Mouse (Mus musculus) midbrain, postnatal 0 days (tissue): Measurements from ENCODE around the gene Vps26a. TPM values are rescaled to one million over a fixed set of nuclear protein-coding genes. Genes with fewer than 3 reads are reported as not detected.

Experiments used
- ATAC-seq: fragments of 200-750 bp; cut with Nextera tagmentation; 2 replicates; pipeline ENCODE4 v1.8.0; 2017; ENCODE audit warnings: moderate number of reproducible peaks, mild to moderate bottlenecking, moderate TSS enrichment, moderate library complexity; ENCODE audit not compliant: low FRiP score
- DNase-seq: peaks from one replicate; pipeline ENCODE4 v3.0.0-alpha.2; 2015; ENCODE audit warnings: low spot score
- H3K27ac ChIP-seq: fragments of 300-500 bp; sonication (generic); 2 replicates; pipeline ENCODE4 v1.5.1; 2014; ENCODE audit warnings: low read depth, mild to moderate bottlenecking, low read length, mixed read lengths
- H3K27me3 ChIP-seq: fragments of 300-500 bp; sonication (generic); 2 replicates; pipeline ENCODE4 v1.6.1; 2014; ENCODE audit warnings: low read length, control low read depth, mixed read lengths; ENCODE audit not compliant: insufficient read depth
- H3K36me3 ChIP-seq: fragments of 300-500 bp; sonication (generic); 2 replicates; pipeline ENCODE4 v1.6.1; 2014; ENCODE audit warnings: low read length, control low read depth, mixed read lengths; ENCODE audit not compliant: insufficient read depth
- H3K4me1 ChIP-seq: fragments of 300-500 bp; sonication (generic); 2 replicates; pipeline ENCODE4 v1.6.1; 2014; ENCODE audit warnings: mild to moderate bottlenecking, control low read depth, antibody characterized with exemption, low read length, mixed read lengths; ENCODE audit not compliant: insufficient read depth
- H3K4me2 ChIP-seq: fragments of 300-500 bp; sonication (generic); 2 replicates; pipeline ENCODE4 v1.6.1; 2014; ENCODE audit warnings: low read depth, mild to moderate bottlenecking, low read length, mixed read lengths; ENCODE audit not compliant: poor library complexity, severe bottlenecking
- H3K4me3 ChIP-seq: fragments of 300-500 bp; sonication (generic); 2 replicates; pipeline ENCODE4 v1.5.1; 2014; ENCODE audit warnings: low read depth, mild to moderate bottlenecking, low read length, moderate library complexity
- H3K9ac ChIP-seq: fragments of 300-500 bp; sonication (generic); replicated peaks from 2 replicates; pipeline ENCODE4 v1.6.1; 2014; ENCODE audit warnings: mild to moderate bottlenecking, low read length, moderate library complexity, mixed read lengths; ENCODE audit not compliant: poor library complexity, severe bottlenecking
- H3K9me3 ChIP-seq: fragments of 300-500 bp; sonication (generic); 2 replicates; pipeline ENCODE4 v1.6.1; 2016; ENCODE audit warnings: low read length, control low read depth
- CTCF ChIP-seq: IDR thresholded peaks from 2 replicates; pipeline ENCODE4 v1.5.1; 2016; ENCODE audit warnings: antibody characterized with exemption, mild to moderate bottlenecking
- WGBS: fragments of 180-500 bp; shearing (Covaris S2); extraction: QIAGEN DNeasy Blood & Tissue Kit; methylation state at CpG from one replicate; pipeline ENCODE4 v1.1.7; 2014; 5-methylcytosine and 5-hydroxymethylcytosine counted together
- polyA plus RNA-seq: library from polyadenylated mRNA; unstranded; fragments of >200 nt; fragmentation: Nextera tagmentation; extraction: Ambion mirVana; gene quantifications from 2 replicates; pipeline ENCODE4 v1.2.1, GENCODE M21; 2015
- total RNA-seq: library from RNA; depleted of rRNA; stranded (reverse); fragments of >200 nt; gene quantifications from 2 replicates; pipeline ENCODE4 v1.2.3, GENCODE M21; 2014

Vps26a gene
- total and polyA plus RNA-seq, 2 experiments from 2014 or later: 28.6 to 41.8 TPM

GRCm38 (mm10) chr10:62508459-62508858, 21.9 kb upstream of the Vps26a start:
- no peak for TF ChIP-seq CTCF

GRCm38 (mm10) chr10:62507591-62508308, 21.1 kb upstream of the Vps26a start:
- Histone ChIP-seq H3K9ac (no peak overlapping the region), H3K4me1 (no peaks in the 10 kb centered on the region)

More at GRCm38 (mm10) chr10:62508459-62508858, 21.9 kb upstream of the Vps26a start:
- Histone ChIP-seq H3K4me2 (peak overlapping the region; percentile 47), H3K9ac (peak overlapping the region; percentile 39; the same call in 1 of the 2 replicates), H3K9me3 (no peaks in the 10 kb centered on the region), H3K27me3 (no peaks in the 10 kb centered on the region), H3K36me3 (no peaks in the 10 kb centered on the region), H3K4me1 (no peaks in the 10 kb centered on the region), H3K4me3 (peak overlapping the region; percentile 12; the same call in 1 of the 2 replicates), H3K27ac (no peak overlapping the region)
- ATAC-seq (no peak), DNase-seq (no peak)
- 9% methylated on average over 11 of the region's 11 CpGs for WGBS

GRCm38 (mm10) chr10:62507071-62507470, 20.5 kb upstream of the Vps26a start:
- no peak for TF ChIP-seq CTCF
- Histone ChIP-seq H3K27ac (no peak overlapping the region), H3K9me3 (no peaks in the 10 kb centered on the region), H3K36me3 (no peaks in the 10 kb centered on the region), H3K4me2 (no peak overlapping the region), H3K9ac (no peak overlapping the region), H3K27me3 (no peaks in the 10 kb centered on the region), H3K4me3 (no peak overlapping the region), H3K4me1 (no peaks in the 10 kb centered on the region)
- DNase-seq (no peak), ATAC-seq (no peak)
- 81% methylated on average over 4 of the region's 4 CpGs for WGBS

More at GRCm38 (mm10) chr10:62507591-62508308, 21.1 kb upstream of the Vps26a start:
- Histone ChIP-seq H3K9me3 (no peaks in the 10 kb centered on the region), H3K4me2 (peak overlapping the region; percentile 47), H3K4me3 (peak overlapping the region; percentile 12; the same call in 1 of the 2 replicates), H3K27me3 (no peaks in the 10 kb centered on the region), H3K36me3 (no peaks in the 10 kb centered on the region), H3K27ac (no peak overlapping the region)
- TF ChIP-seq CTCF: no peak
- WGBS: 16% methylated on average over 18 of the region's 18 CpGs
- DNase-seq (no peak), ATAC-seq (no peak)

- ATAC-seq: no peak
- Histone ChIP-seq H3K4me1 (no peaks in the 10 kb centered on the region), H3K9ac (no peak overlapping the region), H3K27me3 (no peaks in the 10 kb centered on the region), H3K9me3 (no peaks in the 10 kb centered on the region), H3K27ac (no peak overlapping the region), H3K36me3 (no peaks in the 10 kb centered on the region), H3K4me3 (no peak overlapping the region), H3K4me2 (no peak overlapping the region)
- 89% methylated on average over 17 of the region's 17 CpGs for WGBS
- no peak for TF ChIP-seq CTCF
- no peak for DNase-seq
Observed at GRCm38 (mm10) chr10:62506019-62506556, 19.5 kb upstream of the Vps26a start.

- no peak overlapping the region for H3K4me2 ChIP-seq
- no peaks in the 10 kb centered on the region for H3K4me1 ChIP-seq
- DNase-seq (no peak), ATAC-seq (no peak)
- H3K36me3 ChIP-seq: no peaks in the 10 kb centered on the region
- no peak for TF ChIP-seq CTCF
- H3K27ac ChIP-seq: no peak overlapping the region
- WGBS: 76% methylated on average over 9 of the region's 9 CpGs
- H3K27me3 ChIP-seq: no peaks in the 10 kb centered on the region
- H3K4me3 ChIP-seq: no peak overlapping the region
- no peaks in the 10 kb centered on the region for H3K9me3 ChIP-seq
- H3K9ac ChIP-seq: no peak overlapping the region
Observed at GRCm38 (mm10) chr10:62505224-62505983, 18.8 kb upstream of the Vps26a start.
